Mouse (Mus musculus) cortical plate, adult 2 months (tissue): ENCODE measurements around the gene Fmnl1.

Experiments
- CTCF ChIP-seq: fragments of 200-500 bp; IDR thresholded peaks from 2 replicates; pipeline ENCODE4 v1.5.1; 2011; ENCODE audit warnings: mild to moderate bottlenecking, control low read depth, low read length; ENCODE audit not compliant: insufficient read depth; ENCODE audit errors: extremely low read depth
- POLR2A ChIP-seq: fragments of 200-500 bp; IDR thresholded peaks from 2 replicates; pipeline ENCODE4 v1.6.1; 2011; ENCODE audit warnings: mild to moderate bottlenecking, low read length, control low read depth; ENCODE audit not compliant: insufficient read depth; ENCODE audit errors: extremely low read depth

DNA sequence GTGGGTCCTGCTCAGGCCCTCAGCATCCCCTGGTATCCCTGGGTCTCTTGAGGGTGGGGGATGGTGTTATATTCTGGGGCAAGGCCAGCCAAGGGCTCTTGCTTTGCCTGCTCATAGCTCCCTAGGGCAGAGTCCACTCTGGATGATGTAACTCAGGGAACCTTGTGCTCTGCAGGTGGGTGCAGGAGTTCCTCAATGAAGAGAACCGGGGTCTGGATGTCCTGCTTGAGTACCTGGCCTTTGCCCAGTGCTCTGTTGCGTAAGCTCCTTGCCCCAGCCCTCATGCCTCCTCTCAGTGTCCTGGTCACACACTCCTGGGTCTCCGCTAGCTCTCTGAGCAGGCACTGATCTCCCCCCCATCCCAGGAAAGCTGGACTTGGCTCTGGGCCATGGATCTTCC is 11.0 kb downstream of the Fmnl1 start:
- no peak for TF ChIP-seq CTCF
- TF ChIP-seq POLR2A: no peak
